In the genomic region with DNA sequence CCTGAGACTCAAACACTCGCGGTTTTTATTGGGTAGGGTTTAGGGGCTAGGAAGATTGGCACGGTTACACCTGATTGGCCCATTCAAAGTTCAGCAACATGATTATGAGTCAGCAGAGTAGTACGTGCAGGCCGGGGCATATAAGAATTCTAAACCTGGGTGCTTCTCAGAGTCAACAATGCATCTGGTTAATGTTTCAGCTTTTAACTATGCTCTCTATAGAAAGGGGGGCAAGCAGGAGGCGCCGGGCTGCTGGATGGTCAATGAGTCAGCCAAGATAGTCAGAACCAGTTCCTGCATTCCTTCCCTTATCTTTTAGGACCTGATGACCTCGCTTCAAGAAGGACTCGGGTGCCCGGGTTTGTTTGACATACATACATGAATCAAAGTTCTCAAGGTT, we compare ENCODE assay signal across 5 mouse cellular contexts. TPM values are rescaled to one million over a fixed set of nuclear protein-coding genes. Genes with fewer than 3 reads are reported as not detected.
"Had no signal": no experiment of that assay in that cellular context is flagged by ENCODE, and none has a peak within 500 bp of the region (broad histone marks: within the 10 kb centered on the region; RNA-seq: fewer than 3 reads in every experiment).

No protein-coding gene starts in this region.

RNA-seq across cellular contexts. Expression of gene Sprr2a2, which starts 30.5 kb away (rescaled TPM):
- polyA plus RNA-seq: hindbrain, postnatal 0 days; limb, embryonic 11.5 days; midbrain, embryonic 12.5 days; neural tube, embryonic 13.5 days had no signal

RNA-seq across cellular contexts. Expression of gene Sprr2a1, which starts 30.6 kb away (rescaled TPM):
- polyA plus RNA-seq: hindbrain, postnatal 0 days; limb, embryonic 11.5 days; midbrain, embryonic 12.5 days; midbrain, embryonic 16.5 days; neural tube, embryonic 13.5 days had no signal

RNA-seq across cellular contexts. Expression of gene Sprr2a3, which starts 39.0 kb away (rescaled TPM):
- polyA plus RNA-seq: hindbrain, postnatal 0 days; limb, embryonic 11.5 days; midbrain, embryonic 12.5 days; midbrain, embryonic 16.5 days; neural tube, embryonic 13.5 days had no signal
